Mouse (Mus musculus) 3134 (cell line): ENCODE measurements around the gene Tead2.

Experiments
- DNase-seq: peaks from one replicate; pipeline ENCODE4 v3.0.0-alpha.2; 2011; ENCODE audit warnings: low spot score; ENCODE audit not compliant: insufficient read length; ENCODE audit errors: extremely low read depth

Tead2 gene

GRCm38 (mm10) chr7:45191161-45191560, 24.4 kb upstream of the Tead2 start:
- DNase-seq: no peak

- peak; percentile 41 for DNase-seq
Measured at GRCm38 (mm10) chr7:45191803-45192363, 23.7 kb upstream of the Tead2 start.

- DNase-seq: no peak
Measured at GRCm38 (mm10) chr7:45192585-45193310, 22.8 kb upstream of the Tead2 start.

- DNase-seq: no peak
Measured at GRCm38 (mm10) chr7:45193406-45193805, 22.1 kb upstream of the Tead2 start.

- no peak for DNase-seq
Measured at GRCm38 (mm10) chr7:45193871-45194785, 21.4 kb upstream of the Tead2 start.

- DNase-seq: no peak
Measured at GRCm38 (mm10) chr7:45195341-45196175, 20.0 kb upstream of the Tead2 start.

GRCm38 (mm10) chr7:45196176-45196535, 19.4 kb upstream of the Tead2 start:
- DNase-seq: no peak

GRCm38 (mm10) chr7:45196994-45197393, 18.6 kb upstream of the Tead2 start:
- DNase-seq: no peak

GRCm38 (mm10) chr7:45198435-45198834, 17.1 kb upstream of the Tead2 start:
- peak; percentile 38 for DNase-seq

GRCm38 (mm10) chr7:45198961-45199360, 16.6 kb upstream of the Tead2 start:
- no peak for DNase-seq

GRCm38 (mm10) chr7:45202654-45203053, 12.9 kb upstream of the Tead2 start:
- DNase-seq: no peak

GRCm38 (mm10) chr7:45204380-45205143, 11.0 kb upstream of the Tead2 start, which contains the start of gene Ccdc155:
Gene Ccdc155 (minus strand): TSS chr7:45204892.
- DNase-seq: no peak

GRCm38 (mm10) chr7:45208260-45208659, 7.3 kb upstream of the Tead2 start:
- DNase-seq: no peak

GRCm38 (mm10) chr7:45211070-45211469, 4.5 kb upstream of the Tead2 start:
- no peak for DNase-seq

GRCm38 (mm10) chr7:45211851-45212251, 3.7 kb upstream of the Tead2 start, which contains the start of gene Dkkl1:
Gene Dkkl1 (minus strand): TSS chr7:45212147.
- DNase-seq: no peak

- no peak for DNase-seq
Measured at GRCm38 (mm10) chr7:45212356-45212755, 3.2 kb upstream of the Tead2 start.

- no peak for DNase-seq
Measured at GRCm38 (mm10) chr7:45213708-45214107, 1.8 kb upstream of the Tead2 start.

- DNase-seq: peak; percentile 77
Measured at GRCm38 (mm10) chr7:45216442-45217183, 1.1 kb downstream of the Tead2 start.

GRCm38 (mm10) chr7:45221680-45222079, 6.1 kb downstream of the Tead2 start:
- no peak for DNase-seq
